Mouse (Mus musculus) layer of hippocampus, adult 2 months (tissue): ENCODE results near the gene Syf2. TPM values are rescaled to one million over a fixed set of nuclear protein-coding genes. Genes with fewer than 3 reads are reported as not detected.

ENCODE experiments used
- DNase-seq, 2 experiments: peaks; one replicate each; pipeline ENCODE4 v3.0.0; 2022; ENCODE audit warnings: low spot score in 2 of 2
- H3K27ac ChIP-seq: fragments of 200-600 bp; 2 replicates; pipeline ENCODE4 v1.8.1; 2022
- H3K4me3 ChIP-seq: fragments of 200-600 bp; 2 replicates; pipeline ENCODE4 v1.8.1; 2022; ENCODE audit warnings: mild to moderate bottlenecking
- CTCF ChIP-seq: fragments of 200-600 bp; conservative IDR thresholded peaks from 2 replicates; pipeline ENCODE4 v1.8.1; 2022; ENCODE audit warnings: antibody characterized with exemption, mild to moderate bottlenecking, moderate library complexity
- total RNA-seq, 2 experiments: library from RNA; stranded (reverse); gene quantifications; 2 replicates each; pipeline ENCODE4 v1.2.3; 2021

The Syf2 gene
- total RNA-seq, 2 experiments from 2014 or later = 53.1 to 56.2 TPM

- DNase-seq = peak in 1 of 2 experiments; percentile 68
- peak; percentile 82 for TF ChIP-seq CTCF
Observed at GRCm38 (mm10) chr4:134956328-134956727, 25.6 kb downstream of the Syf2 start.

GRCm38 (mm10) chr4:134963021-134963776 is 32.5 kb downstream of the Syf2 start:
- peak; percentile 67 for TF ChIP-seq CTCF
- H3K27ac ChIP-seq = no peak overlapping the region
- H3K4me3 ChIP-seq = no peak overlapping the region
- no peak for DNase-seq

More at GRCm38 (mm10) chr4:134956328-134956727, 25.6 kb downstream of the Syf2 start:
- no peak overlapping the region for H3K4me3 ChIP-seq
- H3K27ac ChIP-seq = no peak overlapping the region

DNA sequence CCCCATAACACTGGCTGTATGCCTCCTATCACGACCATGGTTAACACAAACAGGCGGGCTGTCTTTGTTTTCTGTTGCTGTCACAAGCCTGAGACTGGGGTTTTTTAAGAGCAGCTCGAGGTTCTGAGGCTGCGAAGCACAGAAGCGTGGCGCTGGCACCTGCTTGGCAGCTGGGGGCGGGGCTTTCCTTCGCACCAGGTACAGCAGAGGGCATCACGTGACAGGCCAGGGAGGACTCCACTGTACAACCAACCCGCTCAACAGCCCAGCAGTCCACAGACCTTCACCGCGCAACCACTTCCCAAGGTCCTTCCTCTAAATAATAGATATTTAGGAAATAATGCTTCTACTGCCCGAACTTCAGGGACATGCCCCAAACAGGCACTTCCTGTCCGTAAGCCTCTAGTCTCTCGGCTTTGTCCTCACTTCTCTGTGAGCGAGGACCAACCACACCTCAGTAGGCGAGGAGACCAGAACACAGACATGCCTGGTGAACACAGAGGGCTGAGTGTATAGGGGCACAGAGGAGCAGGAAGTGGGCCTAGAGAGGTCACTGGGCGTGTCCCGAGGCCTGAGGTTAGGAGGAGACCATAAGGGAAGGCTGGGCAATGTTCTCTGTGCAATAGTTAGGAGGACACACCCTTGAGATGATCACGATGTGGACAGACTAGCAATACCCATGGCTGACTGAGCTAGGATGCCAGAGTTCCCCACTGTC is 37.3 kb downstream of the Syf2 start:
- TF ChIP-seq CTCF = no peak
- no peak for DNase-seq
- H3K4me3 ChIP-seq = no peak overlapping the region

DNA sequence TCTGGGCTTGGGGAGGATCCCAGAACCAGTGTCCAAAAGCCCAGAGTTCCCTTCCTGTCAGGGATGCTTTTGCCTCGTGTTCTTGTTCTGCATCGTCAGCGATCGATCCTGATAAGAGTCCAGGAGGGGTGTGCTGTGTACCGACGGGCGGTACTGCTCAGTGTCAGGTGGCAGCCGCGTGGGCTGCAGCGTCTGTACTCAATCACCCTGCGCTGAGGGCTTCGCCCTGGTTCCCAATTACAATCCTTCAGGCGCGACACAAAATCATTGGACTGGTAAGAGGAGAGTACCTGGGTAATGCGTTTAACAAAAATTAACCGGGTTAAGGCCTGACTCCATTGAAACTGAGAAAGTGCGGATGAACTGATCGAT is 37.9 kb downstream of the Syf2 start:
- DNase-seq = no peak
- Histone ChIP-seq H3K27ac (no peak overlapping the region), H3K4me3 (no peak overlapping the region)
- TF ChIP-seq CTCF = no peak

More for the DNA sequence above, 37.3 kb downstream of the Syf2 start:
- no peak overlapping the region for H3K27ac ChIP-seq

DNA sequence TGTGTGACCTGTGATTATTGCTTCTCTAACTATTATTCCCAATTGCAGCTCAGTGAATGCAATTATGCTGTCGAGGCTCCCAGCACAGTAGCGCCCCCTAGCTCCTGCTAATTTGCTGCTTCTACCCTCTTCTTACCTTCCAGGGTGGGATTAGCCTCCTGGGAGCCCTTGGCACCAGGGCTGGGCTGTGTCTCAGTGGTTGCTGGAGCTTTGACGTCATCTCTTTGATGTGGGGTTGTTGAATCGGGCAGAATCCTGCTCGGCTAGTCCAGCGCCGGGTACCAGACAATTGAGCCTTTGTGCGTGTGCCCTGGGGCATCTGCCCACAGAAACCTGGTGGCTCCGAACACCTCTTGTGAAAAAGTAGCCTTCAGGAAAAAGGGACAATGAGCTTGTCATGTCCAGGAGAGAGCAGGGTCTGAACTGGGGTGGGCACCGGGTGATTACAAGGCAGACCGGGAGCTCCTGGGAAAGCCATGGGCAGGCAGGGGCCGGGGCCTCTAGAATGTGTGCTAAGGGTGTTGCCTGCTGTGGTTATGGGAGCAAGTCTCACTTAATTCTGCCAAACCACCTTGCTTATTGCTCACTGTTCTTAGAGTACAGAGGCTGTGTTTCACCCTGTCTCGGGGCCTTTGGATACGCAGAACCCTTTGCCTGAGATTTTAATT is 44.7 kb downstream of the Syf2 start:
- Histone ChIP-seq H3K4me3 (no peak overlapping the region), H3K27ac (no peak overlapping the region)
- peak; percentile 69 for TF ChIP-seq CTCF
- no peak for DNase-seq

DNA sequence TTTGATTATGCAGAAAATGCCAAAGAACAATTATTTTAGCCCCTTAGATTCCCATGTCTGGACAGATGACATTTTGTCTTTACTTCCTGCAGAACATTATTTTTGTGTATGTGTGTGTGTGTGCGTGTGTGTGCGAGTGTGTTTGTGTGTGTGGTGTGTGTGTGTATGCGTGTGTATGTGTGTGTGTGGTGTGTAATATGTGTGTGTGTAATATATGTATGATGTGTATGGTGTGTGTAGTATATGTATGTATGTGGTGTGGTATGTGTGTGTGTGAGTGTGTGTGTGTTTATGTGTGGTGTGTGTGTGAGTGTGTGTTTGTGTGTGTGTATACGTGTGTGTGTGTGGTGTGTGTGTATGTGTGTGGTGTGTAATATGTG is 45.2 kb downstream of the Syf2 start:
- no peak overlapping the region for H3K27ac ChIP-seq
- no peak for TF ChIP-seq CTCF
- no peak overlapping the region for H3K4me3 ChIP-seq
- DNase-seq = no peak

DNA sequence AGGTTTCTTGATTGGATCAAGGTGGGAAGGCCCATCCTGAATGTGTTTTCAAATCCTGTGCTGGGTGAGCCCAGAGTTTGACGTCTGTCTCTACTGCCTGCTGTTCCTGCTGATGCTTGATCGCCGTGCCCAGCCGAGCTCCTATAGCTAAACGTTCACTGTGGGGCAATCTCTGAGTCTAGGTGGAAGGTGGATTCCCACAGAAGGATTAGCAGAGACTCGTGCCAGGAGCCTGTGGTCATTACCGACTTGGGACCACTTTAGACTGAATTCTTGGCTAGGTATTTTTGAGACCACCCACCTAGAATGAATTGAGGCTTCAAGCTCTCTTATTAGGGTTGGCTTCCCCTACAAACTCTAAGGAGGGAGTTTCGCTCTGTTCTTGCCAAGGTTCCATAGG is 48.2 kb downstream of the Syf2 start:
- DNase-seq = no peak
- H3K4me3 ChIP-seq = no peak overlapping the region
- TF ChIP-seq CTCF = no peak
- H3K27ac ChIP-seq = no peak overlapping the region

- no peak for TF ChIP-seq CTCF
- Histone ChIP-seq H3K4me3 (no peak overlapping the region), H3K27ac (no peak overlapping the region)
- DNase-seq = no peak
Observed at GRCm38 (mm10) chr4:134981959-134982431, 51.3 kb downstream of the Syf2 start.

- no peak overlapping the region for H3K4me3 ChIP-seq
- no peak for DNase-seq
- TF ChIP-seq CTCF = no peak
Observed at GRCm38 (mm10) chr4:134983136-134983535, 52.4 kb downstream of the Syf2 start.

DNA sequence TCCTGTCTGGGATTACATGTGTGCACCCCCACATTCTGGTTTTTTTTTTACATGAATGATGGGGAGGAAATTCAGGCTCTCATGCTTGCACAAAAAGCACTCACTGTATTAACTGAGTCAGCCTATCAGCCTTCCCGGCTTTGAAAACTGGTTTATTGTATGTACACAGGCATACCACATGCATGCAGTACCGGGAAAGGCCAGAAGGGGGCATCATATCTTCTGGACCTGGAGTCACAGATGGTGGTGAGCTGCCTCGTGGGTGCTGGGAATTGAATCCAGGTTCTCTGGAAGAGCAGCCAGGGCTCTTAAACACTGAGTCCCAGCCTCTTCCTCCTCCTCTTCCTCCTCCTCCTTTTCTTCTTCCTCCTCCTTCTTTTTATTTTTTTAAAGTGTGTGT is 53.9 kb downstream of the Syf2 start:
- Histone ChIP-seq H3K4me3 (no peak overlapping the region), H3K27ac (no peak overlapping the region)
- peak; percentile 66 for TF ChIP-seq CTCF
- DNase-seq = no peak

More at GRCm38 (mm10) chr4:134983136-134983535, 52.4 kb downstream of the Syf2 start:
- no peak overlapping the region for H3K27ac ChIP-seq

DNA sequence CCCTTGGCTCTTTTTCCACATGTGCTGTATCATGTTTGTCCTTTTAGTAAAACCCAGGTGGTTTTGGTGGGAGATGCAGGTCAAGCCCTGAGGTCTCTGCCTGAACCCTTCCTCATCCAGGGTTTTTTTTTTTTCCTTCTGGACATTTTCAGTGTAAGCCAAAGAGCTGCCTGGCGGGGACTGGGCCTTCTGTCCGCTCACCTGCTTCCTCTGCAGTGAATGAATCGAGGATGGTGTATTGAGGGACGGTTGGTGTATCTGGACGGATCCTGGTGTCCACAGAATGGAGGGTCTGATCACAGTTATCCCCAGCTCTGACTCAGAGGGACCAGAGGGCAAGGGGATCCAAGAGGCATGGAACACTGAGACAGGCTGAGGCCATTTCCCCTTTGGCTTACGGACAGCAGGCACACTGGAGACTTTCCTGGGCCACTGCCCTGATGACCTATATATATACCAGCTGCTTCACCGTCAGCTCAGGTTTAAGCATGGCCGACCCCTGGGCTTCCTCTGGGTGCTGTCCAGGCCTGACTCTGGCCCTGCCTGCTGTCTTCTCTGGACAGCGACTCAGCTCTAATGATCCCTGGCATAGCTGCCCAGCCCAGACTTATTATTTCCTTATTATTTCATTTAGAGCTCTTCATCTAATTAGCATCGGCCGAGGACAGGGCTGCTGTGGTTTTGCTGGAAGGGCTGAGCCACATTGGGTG is 55.1 kb downstream of the Syf2 start:
- H3K27ac ChIP-seq = no peak overlapping the region
- TF ChIP-seq CTCF = no peak
- no peak for DNase-seq
- no peak overlapping the region for H3K4me3 ChIP-seq

- H3K27ac ChIP-seq = no peak overlapping the region
- no peak overlapping the region for H3K4me3 ChIP-seq
- TF ChIP-seq CTCF = no peak
- peak; percentile 18 to 36 for DNase-seq
Observed at GRCm38 (mm10) chr4:134986336-134986635, 55.6 kb downstream of the Syf2 start.

- DNase-seq = no peak
- no peak overlapping the region for H3K27ac ChIP-seq
- H3K4me3 ChIP-seq = no peak overlapping the region
- TF ChIP-seq CTCF = no peak
Observed at GRCm38 (mm10) chr4:134986963-134987362, 56.3 kb downstream of the Syf2 start.

Other genes with a start within 250 kb of the Syf2 start
- gene Man1c1, start 226.6 kb upstream of the Syf2 start, total RNA-seq = 10 to 100 TPM; 22.1 to 25.1 TPM
- gene Ldlrap1, start 162.9 kb upstream of the Syf2 start, total RNA-seq = 1 to 10 TPM; 2.0 to 3.0 TPM
- 10 to 100 TPM; 43.4 to 43.8 TPM for gene Maco1, start 77.6 kb upstream of the Syf2 start, total RNA-seq
- gene Rhd, start 66.4 kb upstream of the Syf2 start, total RNA-seq = not detected
- 100 to 1,000 TPM; 102 to 108 TPM for gene Tmem50a, start 15.9 kb upstream of the Syf2 start, total RNA-seq
- 100 to 1,000 TPM; 237 to 277 TPM for gene Rsrp1, start 7.3 kb upstream of the Syf2 start, total RNA-seq
- not detected for gene Runx3, start 189.8 kb downstream of the Syf2 start, total RNA-seq